Mouse (Mus musculus): ENCODE results near the gene Sgta. TPM values are rescaled to one million over a fixed set of nuclear protein-coding genes. Genes with fewer than 3 reads are reported as not detected.

The Sgta gene
- total and polyA plus RNA-seq, 3 experiments, result 67.6 to 123 (median 104) TPM

GRCm38 (mm10) chr10:81020207-81020606 is 39.8 kb downstream of the Sgta start:
- DNase-seq (ENCODE audit: extremely low read depth), result no peak
- no peak overlapping the region for H3K9ac ChIP-seq (ENCODE audit: insufficient read depth, low read depth)
- H3K4me2 ChIP-seq (ENCODE audit: insufficient read depth, low read depth, poor library complexity, severe bottlenecking), result no peak overlapping the region
- no peaks in the 10 kb centered on the region for H3K36me3 ChIP-seq (replicated peaks in 1 of 2; ENCODE audit: control insufficient read depth in 1 of 2, insufficient read depth in 1 of 2, low read length in 1 of 2)
- TF ChIP-seq RCOR1 (conservative IDR thresholded peaks at IDR 0.05; ENCODE audit: low read depth, low read length) (no peak), SIN3A (IDR thresholded peaks at IDR 0.05; ENCODE audit: low read length) (no peak), JUND (conservative IDR thresholded peaks at IDR 0.05; ENCODE audit: low read depth, low read length) (no peak), MXI1 (IDR thresholded peaks at IDR 0.05; ENCODE audit: low read depth, low read length) (no peak), TCF12 (IDR thresholded peaks at IDR 0.05; ENCODE audit: low read depth, low read length) (no peak), E2F4 (IDR thresholded peaks at IDR 0.05; ENCODE audit: insufficient replicate concordance, low read depth, low read length) (no peak), JUN (IDR thresholded peaks at IDR 0.05; ENCODE audit: insufficient read depth, low read depth, low read length) (no peak), USF1 (IDR thresholded peaks at IDR 0.05; ENCODE audit: low read depth, low read length) (no peak), NRF1 (IDR thresholded peaks at IDR 0.05; ENCODE audit: low read depth, low read length) (no peak), TBP (conservative IDR thresholded peaks at IDR 0.05; ENCODE audit: low read depth, low read length) (no peak), EP300 (IDR thresholded peaks at IDR 0.05; ENCODE audit: low read length) (no peak)
- H3K27me3 ChIP-seq (replicated peaks), result peaks cover 54% of the 10 kb centered on the region
- peaks cover 0 to 5% of the 10 kb centered on the region in 2 experiments; a peak in 3 of 4 replicates for H3K4me1 ChIP-seq (ENCODE audit: control insufficient read depth in 1 of 2, insufficient read depth in 2 of 2)
- no peak overlapping the region for H3K4me3 ChIP-seq (replicated peaks in 1 of 3; ENCODE audit: low read depth in 2 of 3, low read length in 2 of 3, poor library complexity in 1 of 3)
- peaks cover 13% of the 10 kb centered on the region for H3K9me3 ChIP-seq (replicated peaks; ENCODE audit: low read length)
- dilution Hi-C loops (cut with MboI; ENCODE audit: extremely low pct_ligation_motif_present, extremely low pct_unique_long_range_greater_than_20kb, low sequenced_read_pairs) (no loop called here), in situ Hi-C loops (cut with MboI; ENCODE audit: low pct_ligation_motif_present, low pct_unique_long_range_greater_than_20kb, low sequenced_read_pairs) (no loop called here)
- no peak overlapping the region for H3K27ac ChIP-seq (ENCODE audit: insufficient read depth, low read depth)
- H3K79me2 ChIP-seq (replicated peaks; ENCODE audit: control insufficient read depth, extremely low read depth, insufficient read depth, poor library complexity, severe bottlenecking), result no peaks in the 10 kb centered on the region

- H3K79me2 ChIP-seq (replicated peaks; ENCODE audit: control insufficient read depth, extremely low read depth, insufficient read depth, poor library complexity, severe bottlenecking), result no peaks in the 10 kb centered on the region
- dilution Hi-C loops (cut with MboI; ENCODE audit: extremely low pct_ligation_motif_present, extremely low pct_unique_long_range_greater_than_20kb, low sequenced_read_pairs) (no loop called here), in situ Hi-C loops (cut with MboI; ENCODE audit: low pct_ligation_motif_present, low pct_unique_long_range_greater_than_20kb, low sequenced_read_pairs) (no loop called here)
- no peak overlapping the region for H3K4me3 ChIP-seq (replicated peaks in 1 of 3; ENCODE audit: low read depth in 2 of 3, low read length in 2 of 3, poor library complexity in 1 of 3)
- no peak overlapping the region for H3K27ac ChIP-seq (ENCODE audit: insufficient read depth, low read depth)
- no peak overlapping the region for H3K4me2 ChIP-seq (ENCODE audit: insufficient read depth, low read depth, poor library complexity, severe bottlenecking)
- H3K27me3 ChIP-seq (replicated peaks), result peaks cover 49% of the 10 kb centered on the region
- H3K36me3 ChIP-seq (replicated peaks in 1 of 2; ENCODE audit: control insufficient read depth in 1 of 2, insufficient read depth in 1 of 2, low read length in 1 of 2), result no peaks in the 10 kb centered on the region
- peaks cover 13% of the 10 kb centered on the region for H3K9me3 ChIP-seq (replicated peaks; ENCODE audit: low read length)
- DNase-seq (ENCODE audit: extremely low read depth), result no peak
- peaks cover 0 to 8% of the 10 kb centered on the region in 2 experiments; a peak in 3 of 4 replicates for H3K4me1 ChIP-seq (ENCODE audit: control insufficient read depth in 1 of 2, insufficient read depth in 2 of 2)
- TF ChIP-seq MAZ (IDR thresholded peaks at IDR 0.05; ENCODE audit: low read depth, low read length) (no peak), UBTF (IDR thresholded peaks at IDR 0.05; ENCODE audit: low read depth, low read length) (no peak), GABPA (IDR thresholded peaks at IDR 0.05; ENCODE audit: insufficient replicate concordance, low read depth, low read length) (no peak), SMC3 (IDR thresholded peaks at IDR 0.05; ENCODE audit: low read depth, low read length) (no peak), CHD2 (IDR thresholded peaks at IDR 0.05; ENCODE audit: low read length) (no peak), USF2 (conservative IDR thresholded peaks at IDR 0.05; ENCODE audit: low read depth, low read length) (no peak), JUN (IDR thresholded peaks at IDR 0.05; ENCODE audit: insufficient read depth, low read depth, low read length) (no peak), JUND (conservative IDR thresholded peaks at IDR 0.05; ENCODE audit: low read depth, low read length) (no peak), CHD1 (IDR thresholded peaks at IDR 0.05; ENCODE audit: low read depth, low read length) (no peak), TBP (conservative IDR thresholded peaks at IDR 0.05; ENCODE audit: low read depth, low read length) (no peak), SIN3A (IDR thresholded peaks at IDR 0.05; ENCODE audit: low read length) (no peak), ZC3H11A (IDR thresholded peaks at IDR 0.05; ENCODE audit: low read depth, low read length) (no peak), MAX (IDR thresholded peaks at IDR 0.05; ENCODE audit: low read length) (no peak), EP300 (IDR thresholded peaks at IDR 0.05; ENCODE audit: low read length) (no peak), MEF2A (IDR thresholded peaks at IDR 0.05; ENCODE audit: borderline replicate concordance, low read depth, low read length) (no peak), ZKSCAN1 (IDR thresholded peaks at IDR 0.05; ENCODE audit: borderline replicate concordance, low read depth, low read length) (no peak), ZNF384 (IDR thresholded peaks at IDR 0.05; ENCODE audit: low read depth, low read length) (no peak), POLR2A (IDR thresholded peaks at IDR 0.05; ENCODE audit: low read depth, low read length) (no peak)
- H3K9ac ChIP-seq (ENCODE audit: insufficient read depth, low read depth), result no peak overlapping the region
Measured at GRCm38 (mm10) chr10:81019687-81020086, 40.3 kb downstream of the Sgta start.

All from CH12.LX (cell line).